Mouse (Mus musculus) ovary, postnatal 36 days (tissue): ENCODE results near the gene Evpl.

Source experiments
- DNase-seq: peaks from one replicate; pipeline ENCODE4 v3.0.0; 2022; ENCODE audit warnings: low spot score, mixed read lengths

The Evpl gene

GRCm38 (mm10) chr11:116255090-116255981 lies 17.5 kb upstream of the Evpl start:
- DNase-seq = no peak

- DNase-seq = no peak
Measured at GRCm38 (mm10) chr11:116254627-116255026, 16.8 kb upstream of the Evpl start.

- DNase-seq = no peak
Measured at GRCm38 (mm10) chr11:116253076-116253600, 15.3 kb upstream of the Evpl start.

GRCm38 (mm10) chr11:116250898-116251297 lies 13.0 kb upstream of the Evpl start:
- no peak for DNase-seq

- no peak for DNase-seq
Measured at GRCm38 (mm10) chr11:116247502-116248222, 9.8 kb upstream of the Evpl start.

GRCm38 (mm10) chr11:116245616-116246015 lies 7.7 kb upstream of the Evpl start:
- DNase-seq = no peak

- no peak for DNase-seq
Measured at GRCm38 (mm10) chr11:116244580-116244979, 6.7 kb upstream of the Evpl start.

- no peak for DNase-seq
Measured at GRCm38 (mm10) chr11:116241744-116242235, 3.9 kb upstream of the Evpl start.

- DNase-seq = no peak
Measured at GRCm38 (mm10) chr11:116239797-116240196, 1.9 kb upstream of the Evpl start.

GRCm38 (mm10) chr11:116234901-116235300 lies 3.0 kb downstream of the Evpl start:
- no peak for DNase-seq

- DNase-seq = no peak
Measured at GRCm38 (mm10) chr11:116232427-116232826, 5.5 kb downstream of the Evpl start.

- DNase-seq = no peak
Measured at GRCm38 (mm10) chr11:116228699-116229098, 9.2 kb downstream of the Evpl start.

- peak; percentile 77 for DNase-seq
Measured at GRCm38 (mm10) chr11:116226414-116226813, 11.5 kb downstream of the Evpl start.

GRCm38 (mm10) chr11:116222740-116223059 lies 15.2 kb downstream of the Evpl start:
- DNase-seq = no peak

- no peak for DNase-seq
Measured at GRCm38 (mm10) chr11:116221931-116222739, 15.7 kb downstream of the Evpl start.

- peak; percentile 52 for DNase-seq
Measured at GRCm38 (mm10) chr11:116219885-116220284, 18.0 kb downstream of the Evpl start.

- peak; percentile 75 for DNase-seq
Measured at GRCm38 (mm10) chr11:116218737-116219400, 19.0 kb downstream of the Evpl start.

- DNase-seq = no peak
Measured at GRCm38 (mm10) chr11:116218263-116218662, 19.6 kb downstream of the Evpl start.

GRCm38 (mm10) chr11:116216549-116216948 lies 21.3 kb downstream of the Evpl start:
- no peak for DNase-seq

- no peak for DNase-seq
Measured at GRCm38 (mm10) chr11:116215991-116216390, 21.9 kb downstream of the Evpl start.

GRCm38 (mm10) chr11:116215181-116215580 lies 22.7 kb downstream of the Evpl start:
- DNase-seq = no peak
